Mouse (Mus musculus): ENCODE measurements at regions not wholly inside any gene's neighbourhood (a gene's known extent, or its start where the extent isn't known, plus 50 kb on each side); places are given as distances from the start of the nearest gene placed in this dataset.

DNA sequence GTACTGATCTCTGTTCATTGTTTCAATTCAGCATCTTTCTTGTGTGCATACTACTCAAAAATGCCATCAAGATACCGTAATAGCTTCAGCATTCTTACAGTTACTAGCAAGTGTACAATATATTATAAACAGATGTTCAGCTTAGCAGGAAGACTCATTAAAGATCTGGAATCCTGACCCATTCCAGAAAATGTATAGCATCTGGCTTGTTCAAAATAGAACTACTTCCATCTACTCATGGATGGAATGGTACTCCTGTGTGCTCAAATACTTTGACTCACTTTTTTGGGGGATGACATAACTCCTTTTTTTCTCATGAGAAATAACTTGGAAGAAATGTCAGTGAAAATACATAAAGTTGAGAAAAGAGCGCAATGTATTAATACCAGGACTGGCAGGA is 291.2 kb upstream of the Manea start:
- DNase-seq (ENCODE audit: low spot score): no peak

DNA sequence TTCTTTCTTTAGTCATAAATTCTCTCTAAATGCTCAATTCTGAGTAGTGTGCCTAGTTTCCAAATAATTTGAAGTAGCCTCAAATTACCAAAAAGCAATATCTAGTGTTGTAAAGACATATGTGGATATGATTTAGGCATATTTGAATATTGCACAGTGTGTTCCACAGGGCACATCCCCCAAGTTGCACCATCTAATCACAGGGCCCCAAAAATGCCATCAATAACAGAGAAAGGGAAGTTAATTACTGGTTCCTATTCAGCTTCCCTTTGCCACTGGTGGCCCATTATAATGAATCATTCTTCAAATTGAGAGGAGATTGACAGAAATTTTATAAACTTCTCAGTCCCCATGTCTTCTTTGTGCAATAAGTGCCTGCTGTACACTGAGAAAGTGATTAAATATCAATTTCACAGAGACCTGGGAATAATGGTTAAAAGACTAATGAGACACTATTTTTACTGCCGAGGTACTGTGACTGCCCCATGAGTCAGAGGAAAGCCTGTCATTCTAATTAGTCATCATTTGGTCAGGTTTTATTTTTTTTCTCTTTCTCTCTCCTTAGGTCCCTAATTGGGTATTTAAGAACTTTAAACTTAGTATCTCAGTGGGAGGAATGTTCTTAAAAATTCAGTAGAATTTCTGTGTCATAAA is 284.0 kb upstream of the Manea start:
- DNase-seq (ENCODE audit: low spot score): no peak

DNA sequence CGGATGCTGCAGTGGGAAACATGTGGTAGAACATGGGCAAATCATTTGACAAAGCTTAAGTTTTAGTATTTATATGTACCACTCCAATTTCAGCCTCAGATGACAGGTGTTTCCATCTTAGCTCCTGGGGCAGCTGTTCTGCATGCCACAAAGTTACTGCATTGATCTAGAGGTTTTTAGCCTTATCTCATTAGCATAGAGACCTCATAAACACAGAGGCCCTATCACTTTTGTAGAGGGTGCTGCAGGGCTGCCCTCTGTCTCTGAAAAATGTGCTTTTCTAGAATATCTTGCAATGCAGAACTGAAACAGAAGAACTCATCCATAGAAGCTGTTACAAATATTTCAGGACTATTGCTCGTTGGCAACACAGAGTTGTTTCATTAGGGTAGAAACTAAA is 283.0 kb upstream of the Manea start:
- DNase-seq (ENCODE audit: low spot score): no peak

DNA sequence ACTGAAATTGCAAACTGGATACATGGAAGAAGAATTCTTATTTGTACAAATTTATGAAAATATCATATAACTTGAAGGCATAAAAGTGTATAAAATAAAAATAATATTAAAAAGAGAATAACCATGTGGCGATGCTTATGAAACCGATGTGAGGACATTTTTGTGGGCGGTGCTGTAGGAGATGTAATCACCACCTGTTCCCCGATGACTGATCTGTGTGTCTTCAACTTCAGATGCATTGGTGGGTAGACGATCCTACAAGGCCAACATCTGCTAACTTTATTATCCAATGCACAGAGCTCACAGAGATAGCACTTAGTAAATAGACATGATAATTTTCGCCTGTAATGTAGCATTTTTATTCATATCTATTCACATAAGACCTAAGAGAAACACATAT is 281.1 kb upstream of the Manea start:
- DNase-seq (ENCODE audit: low spot score): no peak

DNA sequence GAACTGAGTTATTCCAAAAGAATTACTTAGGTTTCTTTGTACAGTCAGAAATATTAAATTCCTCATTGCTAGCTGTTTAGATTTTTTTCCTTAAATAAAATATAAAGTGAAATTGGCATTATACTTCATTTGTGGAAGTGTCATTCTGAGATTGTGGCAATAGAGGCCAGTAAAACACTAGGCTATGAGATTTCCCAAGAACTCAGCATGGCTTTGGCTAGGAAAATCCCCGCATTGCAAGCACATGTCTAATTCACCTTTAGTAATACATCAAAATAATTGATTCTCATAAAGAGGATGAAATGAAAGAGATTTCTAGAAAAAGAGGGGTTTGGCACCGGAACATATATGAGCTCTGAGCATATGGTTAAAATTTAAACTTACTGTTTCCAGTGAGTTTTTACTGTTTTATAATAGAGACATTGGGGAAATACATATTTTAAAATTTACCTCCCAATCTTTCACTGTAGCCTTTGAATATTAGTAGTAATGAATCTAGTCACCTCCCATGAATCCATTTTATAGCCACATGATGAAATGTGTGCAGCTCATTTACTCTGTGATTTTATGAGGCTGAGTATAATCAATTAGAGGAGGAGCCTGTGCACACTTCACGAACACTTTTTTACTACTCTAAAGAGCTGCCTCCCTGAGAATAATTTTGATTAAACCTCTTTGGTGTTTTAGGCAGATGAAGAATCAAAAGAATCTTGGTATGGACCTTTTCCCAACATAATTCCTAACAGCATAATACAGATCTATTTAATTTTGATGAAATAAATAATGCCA is 242.6 kb upstream of the Manea start:
- DNase-seq (ENCODE audit: low spot score): no peak

DNA sequence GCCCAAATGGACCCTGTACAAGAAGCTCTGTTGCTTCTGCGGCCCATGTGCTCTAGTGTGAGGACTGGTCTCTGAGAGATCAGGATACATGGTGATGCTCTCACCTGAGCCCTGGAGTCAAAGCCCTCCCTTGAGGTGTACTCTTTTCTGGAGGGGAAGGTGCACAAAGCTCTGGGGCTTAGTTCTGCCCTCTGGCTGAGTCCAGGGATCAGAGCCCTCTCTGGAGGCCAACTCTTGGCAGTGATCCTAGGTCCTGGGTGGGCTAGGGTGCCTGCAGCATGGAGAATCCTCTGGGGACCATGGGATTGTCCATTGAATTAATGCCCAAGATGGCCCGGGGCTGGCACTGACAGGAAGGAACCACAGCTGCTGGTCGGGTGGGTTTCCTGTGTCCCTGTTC is 209.0 kb upstream of the Manea start:
- no peak for DNase-seq (ENCODE audit: low spot score)

DNA sequence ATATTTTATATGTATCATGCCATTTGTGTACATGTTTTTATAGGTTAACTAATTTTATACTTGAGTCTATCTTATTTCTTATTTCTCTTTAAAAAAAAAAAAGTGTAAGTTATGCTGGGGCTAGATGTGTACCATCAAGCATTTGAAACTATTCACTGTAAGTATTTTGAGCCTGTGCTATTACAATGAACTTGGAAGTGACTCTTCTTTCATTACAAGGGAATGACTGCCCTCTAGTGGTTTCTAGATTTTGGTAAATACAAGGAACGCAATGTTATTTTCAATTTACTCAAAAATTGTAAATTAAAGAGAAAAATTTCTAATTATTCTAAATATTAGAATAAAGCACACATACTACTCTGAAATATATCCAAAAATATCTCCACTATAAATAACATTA is 197.1 kb upstream of the Manea start:
- peak; percentile 58 for DNase-seq (ENCODE audit: low spot score)

DNA sequence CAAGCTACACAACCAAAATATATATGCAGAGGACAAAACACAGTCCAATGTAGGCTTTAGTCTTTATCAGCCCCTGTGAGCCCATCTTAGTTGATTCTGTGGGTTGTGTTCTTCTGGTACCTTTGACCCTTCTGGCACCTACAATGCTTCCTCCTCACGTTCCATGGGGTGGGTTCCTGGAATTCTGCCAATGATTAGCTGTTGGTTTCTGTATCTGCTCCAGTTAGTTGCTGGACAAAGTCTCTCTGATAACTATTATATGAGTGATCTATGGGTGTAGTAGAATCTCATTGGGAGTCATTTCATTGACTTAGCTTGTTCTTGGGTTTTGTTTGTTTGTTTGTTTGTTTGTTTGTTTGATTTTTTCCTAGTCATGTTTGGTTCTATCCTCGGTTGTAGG is 195.8 kb upstream of the Manea start:
- no peak for DNase-seq (ENCODE audit: low spot score)

DNA sequence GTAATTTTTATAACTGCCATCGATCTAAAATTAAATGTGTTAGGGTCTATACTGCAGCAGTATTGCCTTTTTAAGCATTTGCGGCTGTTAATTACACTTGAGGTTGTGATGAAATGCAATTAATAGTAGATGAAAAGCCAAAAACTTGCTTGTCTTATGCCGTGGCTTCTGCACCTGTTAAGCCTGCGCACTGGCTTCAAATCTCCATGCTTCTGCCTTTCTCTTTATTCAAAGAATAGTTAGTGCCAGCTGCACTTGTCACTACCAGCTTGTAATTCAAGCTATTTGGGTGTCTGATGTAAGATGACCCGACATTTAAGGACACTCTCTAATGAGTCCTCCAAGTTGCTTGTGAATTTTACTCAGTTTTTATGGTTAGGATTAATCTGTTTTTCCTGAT is 161.3 kb upstream of the Manea start:
- no peak for DNase-seq (ENCODE audit: low spot score)

DNA sequence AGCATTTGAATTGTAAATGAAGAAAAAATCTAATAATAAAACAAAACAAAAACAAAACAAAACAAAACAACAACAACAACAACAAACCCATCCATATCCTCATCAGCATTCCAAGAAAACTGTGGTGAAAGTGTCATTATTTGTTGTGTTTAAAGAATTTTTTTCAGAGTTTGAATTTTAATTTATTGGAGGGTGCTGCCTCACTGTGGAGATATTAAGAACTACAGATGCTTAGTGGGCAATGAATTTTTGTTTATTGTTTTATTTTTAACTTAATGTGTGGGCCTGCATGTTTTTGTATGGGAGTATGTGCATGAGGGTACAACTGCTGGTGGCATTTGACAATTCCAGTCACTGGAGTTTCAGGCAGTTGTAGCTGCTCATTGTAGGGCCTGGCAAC is 147.6 kb upstream of the Manea start:
- DNase-seq (ENCODE audit: low spot score): no peak

DNA sequence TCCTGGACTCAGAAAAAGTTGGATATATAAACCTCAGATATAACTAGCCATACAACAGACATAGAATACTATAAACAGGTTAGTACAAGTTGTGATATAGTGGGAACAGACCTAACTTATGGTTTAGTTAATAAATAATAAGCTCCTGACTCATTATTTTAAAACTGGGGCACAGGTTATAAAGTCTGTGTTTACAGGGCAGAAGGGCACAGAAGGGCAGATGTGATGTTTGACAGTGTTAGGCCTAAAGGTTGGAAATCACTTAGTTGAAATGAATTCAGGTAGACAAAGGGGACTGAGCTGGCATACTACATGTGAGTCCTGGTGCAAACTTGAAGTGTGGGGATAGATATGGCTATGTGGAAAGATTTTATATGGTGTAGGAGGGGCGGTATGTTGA is 128.2 kb upstream of the Manea start:
- no peak for DNase-seq (ENCODE audit: low spot score)

DNA sequence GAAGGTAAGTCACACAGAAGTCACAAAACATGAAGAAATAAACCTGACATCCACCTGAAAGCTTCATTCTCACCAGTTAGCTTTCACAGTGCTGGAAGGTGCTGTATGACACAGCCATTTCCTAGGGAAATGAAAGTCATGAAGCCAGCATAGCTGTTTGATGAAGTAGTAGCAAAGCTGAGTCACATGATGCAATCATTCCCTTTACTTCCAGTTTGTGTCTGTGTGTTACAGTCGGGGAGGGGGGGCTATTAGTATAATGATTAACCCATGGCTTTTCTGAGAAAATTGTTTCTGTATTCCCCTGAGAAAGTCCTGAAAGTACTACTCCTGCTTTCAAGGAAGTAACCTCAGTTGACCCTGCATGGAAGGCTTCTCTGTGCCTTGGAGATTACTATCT is 94.8 kb upstream of the Manea start:
- no peak for DNase-seq (ENCODE audit: low spot score)

DNA sequence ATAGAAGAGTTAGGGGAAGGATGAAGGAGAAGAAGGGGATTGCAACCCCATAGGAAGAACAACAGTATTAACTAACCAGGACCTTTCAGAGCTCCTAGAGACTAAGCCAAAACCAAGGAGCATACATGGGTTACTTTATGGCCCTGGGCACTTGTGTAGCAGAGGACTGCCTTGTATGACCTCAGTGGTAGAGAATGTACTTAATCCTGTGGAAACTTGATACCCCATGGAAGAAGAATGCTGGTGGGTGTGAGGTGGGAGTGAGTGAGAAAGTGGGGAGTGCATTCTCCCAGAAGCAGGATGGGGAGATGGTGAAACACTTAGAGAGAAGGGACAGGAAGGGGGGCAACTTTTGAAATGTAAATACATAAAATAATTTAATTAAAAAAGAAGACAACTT is 75.4 kb upstream of the Manea start:
- peak; percentile 9 for DNase-seq (ENCODE audit: low spot score)

DNA sequence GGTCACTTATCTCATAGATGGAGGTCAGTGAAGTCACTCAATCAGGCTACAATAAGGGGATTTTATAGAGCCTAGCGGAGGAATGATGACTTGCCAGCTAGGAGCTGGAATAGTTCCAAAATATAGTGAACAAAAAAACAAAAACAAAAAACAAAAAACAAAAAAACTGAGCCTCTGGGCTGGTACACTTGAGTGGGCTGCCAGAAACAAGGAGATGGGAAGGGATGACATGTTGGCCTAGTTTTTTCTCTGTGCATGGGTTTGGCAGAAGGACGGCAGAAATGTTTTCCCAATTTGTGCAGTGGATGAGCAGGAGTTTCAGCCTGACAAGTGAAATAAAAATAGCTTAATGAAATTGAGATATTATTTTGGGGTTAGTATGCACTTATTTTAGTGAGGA is 57.6 kb upstream of the Manea start:
- no peak for DNase-seq (ENCODE audit: low spot score)

DNA sequence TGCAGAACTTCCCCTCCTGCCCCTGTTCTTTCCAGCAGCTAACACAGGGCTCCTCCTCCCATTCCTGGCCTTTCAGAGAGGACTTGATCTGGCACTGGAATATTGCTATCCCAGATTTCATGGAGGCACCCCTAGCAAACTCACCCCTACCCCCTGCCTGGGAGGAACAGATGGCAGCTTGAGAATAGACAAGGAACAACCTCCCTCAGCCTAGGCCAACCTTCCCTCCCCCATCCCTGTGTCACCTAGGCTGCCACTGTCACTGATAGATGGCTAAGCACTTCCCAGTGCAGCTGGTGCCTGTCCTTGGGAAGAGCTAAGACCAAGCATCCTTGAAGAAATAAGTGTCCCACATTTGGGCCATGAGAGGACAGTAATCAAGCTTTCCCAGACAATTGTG is 55.5 kb upstream of the Manea start:
- DNase-seq (ENCODE audit: low spot score): peak; percentile 30
